Mouse (Mus musculus) liver, adult 2 months (tissue): ENCODE results near the gene Adgre5. TPM values are rescaled to one million over a fixed set of nuclear protein-coding genes. Genes with fewer than 3 reads are reported as not detected.
A peak's percentile ranks its signal among the peaks of the same experiment; 100 is the strongest.

Source experiments
- DNase-seq: peaks from one replicate; pipeline ENCODE4 v3.0.0-alpha.2; 2011; ENCODE audit warnings: low read depth, low spot score; ENCODE audit errors: extremely low read depth
- H3K27ac ChIP-seq: fragments of 200-500 bp; replicated peaks from 2 replicates; pipeline ENCODE4 v1.5.1; 2012; ENCODE audit warnings: low read depth, mild to moderate bottlenecking, control low read depth, inconsistent platforms, low read length; ENCODE audit not compliant: insufficient read depth
- H3K27me3 ChIP-seq: fragments of 200-500 bp; 2 replicates; pipeline ENCODE4 v1.6.1; 2012; ENCODE audit warnings: mild to moderate bottlenecking, moderate library complexity, low read length, inconsistent platforms; ENCODE audit not compliant: control insufficient read depth, insufficient read depth
- H3K36me3 ChIP-seq: fragments of 200-500 bp; 2 replicates; pipeline ENCODE4 v1.6.1; 2012; ENCODE audit warnings: low read length, inconsistent platforms; ENCODE audit not compliant: control insufficient read depth, insufficient read depth
- H3K4me1 ChIP-seq: fragments of 200-500 bp; 2 replicates; pipeline ENCODE4 v1.6.1; 2011; ENCODE audit warnings: low read length; ENCODE audit not compliant: control insufficient read depth, insufficient read depth
- H3K4me3 ChIP-seq: fragments of 200-500 bp; 2 replicates; pipeline ENCODE4 v1.5.1; 2011; ENCODE audit warnings: low read depth, mild to moderate bottlenecking, control low read depth, low read length, moderate library complexity; ENCODE audit not compliant: insufficient read depth
- H3K79me2 ChIP-seq: fragments of 200-500 bp; 2 replicates; pipeline ENCODE4 v1.6.1; 2012; ENCODE audit warnings: inconsistent platforms, mild to moderate bottlenecking, low read length, moderate library complexity; ENCODE audit not compliant: control insufficient read depth, insufficient read depth
- H3K9ac ChIP-seq: fragments of 200-500 bp; 2 replicates; pipeline ENCODE4 v1.6.1; 2012; ENCODE audit warnings: low read depth, mild to moderate bottlenecking, control low read depth, inconsistent platforms, low read length
- CTCF ChIP-seq: fragments of 200-500 bp; IDR thresholded peaks from 2 replicates; pipeline ENCODE4 v1.5.1; 2011; ENCODE audit warnings: low read depth, low read length, control low read depth
- POLR2A ChIP-seq: fragments of 200-500 bp; IDR thresholded peaks from 2 replicates; pipeline ENCODE4 v1.6.1; 2011; ENCODE audit warnings: low read length, control low read depth; ENCODE audit not compliant: insufficient read depth; ENCODE audit errors: extremely low read depth
- WGBS: fragments of 180-500 bp; shearing (Covaris S2); methylation state at CpG from one replicate; pipeline ENCODE4 v1.1.7; 2018; 5-methylcytosine and 5-hydroxymethylcytosine counted together
- polyA plus RNA-seq: library from polyadenylated mRNA; depleted of rRNA; stranded (reverse); fragments of >200 nt; gene quantifications from 2 replicates; pipeline ENCODE4 v1.2.3, GENCODE M21; 2012
- total RNA-seq: library from RNA; depleted of rRNA; stranded (reverse); fragments of >200 nt; gene quantifications from 2 replicates; pipeline ENCODE4 v1.2.3, GENCODE M21; 2014

The Adgre5 gene
- total and polyA plus RNA-seq, 2 experiments, result 17.9 to 20.8 TPM

GRCm38 (mm10) chr8:83724697-83725482 is 16.2 kb downstream of the Adgre5 start:
- Histone ChIP-seq H3K36me3 (peaks cover 27% of the 10 kb centered on the region), H3K79me2 (no peaks in the 10 kb centered on the region), H3K27me3 (no peaks in the 10 kb centered on the region), H3K27ac (no peak overlapping the region), H3K4me3 (no peak overlapping the region), H3K4me1 (no peaks in the 10 kb centered on the region), H3K9ac (no peak overlapping the region)
- WGBS, result 60% methylated on average over 15 of the region's 15 CpGs
- DNase-seq, result no peak
- TF ChIP-seq POLR2A (no peak), CTCF (peak; percentile 83)

- Histone ChIP-seq H3K27me3 (no peaks in the 10 kb centered on the region), H3K4me1 (no peaks in the 10 kb centered on the region), H3K27ac (no peak overlapping the region), H3K79me2 (0 out of 2 replicates have a peak, but pooled peaks cover under 1% of the 10 kb centered on the region), H3K9ac (no peak overlapping the region), H3K36me3 (peaks cover 29% of the 10 kb centered on the region), H3K4me3 (no peak overlapping the region)
- no peak for DNase-seq
- 73% methylated on average over 11 of the region's 11 CpGs for WGBS
- TF ChIP-seq POLR2A, result no peak
- TF ChIP-seq CTCF, result no peak
Measured at GRCm38 (mm10) chr8:83723447-83724083, 17.6 kb downstream of the Adgre5 start.

GRCm38 (mm10) chr8:83722631-83723030 is 18.5 kb downstream of the Adgre5 start:
- no peak overlapping the region for H3K4me3 ChIP-seq
- 89% methylated on average over 12 of the region's 12 CpGs for WGBS
- TF ChIP-seq CTCF (no peak), POLR2A (no peak)
- no peak overlapping the region for H3K27ac ChIP-seq
- H3K36me3 ChIP-seq, result peaks cover 29% of the 10 kb centered on the region
- H3K79me2 ChIP-seq, result peaks cover 4% of the 10 kb centered on the region; the same call in 1 of the 2 replicates
- no peaks in the 10 kb centered on the region for H3K4me1 ChIP-seq
- no peak for DNase-seq
- H3K9ac ChIP-seq, result no peak overlapping the region
- H3K27me3 ChIP-seq, result no peaks in the 10 kb centered on the region

- H3K36me3 ChIP-seq, result peaks cover 29% of the 10 kb centered on the region
Measured at GRCm38 (mm10) chr8:83721405-83722025, 19.6 kb downstream of the Adgre5 start.

GRCm38 (mm10) chr8:83719693-83720092 is 21.4 kb downstream of the Adgre5 start:
- H3K27me3 ChIP-seq, result no peaks in the 10 kb centered on the region
- TF ChIP-seq POLR2A (no peak), CTCF (no peak)
- 88% methylated on average over 2 of the region's 2 CpGs for WGBS
- no peak for DNase-seq
- no peak overlapping the region for H3K9ac ChIP-seq
- peaks cover 18% of the 10 kb centered on the region; the same call in 1 of the 2 replicates for H3K79me2 ChIP-seq
- H3K4me1 ChIP-seq, result no peaks in the 10 kb centered on the region
- peaks cover 29% of the 10 kb centered on the region for H3K36me3 ChIP-seq
- H3K27ac ChIP-seq, result no peak overlapping the region
- no peak overlapping the region for H3K4me3 ChIP-seq

More at GRCm38 (mm10) chr8:83721405-83722025, 19.6 kb downstream of the Adgre5 start:
- DNase-seq, result no peak
- Histone ChIP-seq H3K27ac (no peak overlapping the region), H3K79me2 (peaks cover 8% of the 10 kb centered on the region; the same call in 1 of the 2 replicates), H3K4me1 (no peaks in the 10 kb centered on the region), H3K27me3 (no peaks in the 10 kb centered on the region), H3K9ac (no peak overlapping the region), H3K4me3 (no peak overlapping the region)
- TF ChIP-seq CTCF (no peak), POLR2A (no peak)
- 79% methylated on average over 25 of the region's 25 CpGs for WGBS
